Mouse (Mus musculus): ENCODE measurements around the gene Gm20521.
"Not testable (repeated sequence)": the region's sequence is repeated elsewhere in the genome, so short reads cannot be mapped to it uniquely, and the experiment has no call there.

The Gm20521 gene

GRCm38 (mm10) chr14:54936831-54937160, 53.6 kb downstream of the Gm20521 start:
- no peak for DNase-seq (ENCODE audit: low spot score)

GRCm38 (mm10) chr14:54937361-54938182, 54.3 kb downstream of the Gm20521 start:
- DNase-seq (ENCODE audit: low spot score), result no peak

GRCm38 (mm10) chr14:54938431-54939219, 55.4 kb downstream of the Gm20521 start:
- no peak for DNase-seq (ENCODE audit: low spot score)

- peak; percentile 67 for DNase-seq (ENCODE audit: low spot score)
These were observed 56.4 kb downstream of the Gm20521 start for GRCm38 (mm10) chr14:54939434-54940175.

GRCm38 (mm10) chr14:54940176-54940530, 56.9 kb downstream of the Gm20521 start:
- no peak for DNase-seq (ENCODE audit: low spot score)

- no peak for DNase-seq (ENCODE audit: low spot score)
These were observed 58.1 kb downstream of the Gm20521 start for GRCm38 (mm10) chr14:54941024-54941978.

GRCm38 (mm10) chr14:54942479-54942878, 59.2 kb downstream of the Gm20521 start:
- no peak for DNase-seq (ENCODE audit: low spot score)

GRCm38 (mm10) chr14:54943971-54944370, 60.7 kb downstream of the Gm20521 start:
- no peak for DNase-seq (ENCODE audit: low spot score)

GRCm38 (mm10) chr14:54944939-54945338, 61.7 kb downstream of the Gm20521 start:
- DNase-seq (ENCODE audit: low spot score), result no peak

GRCm38 (mm10) chr14:54945975-54946704, 62.9 kb downstream of the Gm20521 start:
- DNase-seq (ENCODE audit: low spot score), result no peak

- not testable (repeated sequence) for DNase-seq (ENCODE audit: low spot score)
These were observed 63.8 kb downstream of the Gm20521 start for GRCm38 (mm10) chr14:54947008-54947407.

All from ovary, postnatal 14 days (tissue).